Mouse (Mus musculus) fat pad, adult 2 months (tissue): Measurements from ENCODE around the gene Scrn2.

Experiments
- DNase-seq: peaks from one replicate; pipeline ENCODE4 v3.0.0-alpha.2; 2011; ENCODE audit warnings: low read depth, low spot score; ENCODE audit errors: extremely low read depth

Scrn2 gene

DNA sequence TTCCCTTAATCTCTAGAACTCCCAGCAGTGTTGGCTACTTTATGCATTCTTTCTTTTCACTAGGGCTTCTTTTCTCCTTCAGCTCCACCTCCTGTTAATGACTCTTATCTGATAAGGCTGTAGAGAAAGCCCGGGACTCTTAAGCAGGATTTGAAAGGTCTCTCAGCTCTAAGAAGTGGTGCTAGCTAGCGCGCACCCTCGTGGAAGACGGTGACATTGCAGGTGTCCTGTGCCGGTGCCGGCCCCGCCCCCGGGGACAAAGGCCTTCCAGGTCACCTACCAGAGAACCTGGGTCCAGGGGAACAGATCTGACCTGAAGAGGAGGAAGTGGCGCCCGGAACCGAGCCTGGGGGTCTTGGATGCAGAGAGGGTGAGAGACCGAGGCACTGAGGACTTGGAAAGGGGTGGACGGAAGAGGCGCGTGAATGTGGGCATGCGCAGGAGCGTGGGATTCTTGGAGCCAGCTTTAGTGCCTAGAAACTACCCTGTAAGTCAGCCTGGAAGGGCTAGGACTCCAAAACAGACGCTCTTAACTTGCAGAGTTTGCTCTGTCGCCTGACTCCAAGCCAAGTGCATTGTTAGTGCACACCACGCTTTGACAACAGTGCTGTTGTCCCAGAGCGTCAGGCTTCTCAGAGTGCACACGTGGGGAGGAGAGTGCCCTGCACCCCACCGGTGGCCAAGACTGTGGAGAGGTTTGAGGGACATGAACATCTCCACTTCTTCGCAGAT, at the start of gene Scrn2:
Gene Scrn2 (plus strand): TSS at position 253 of the 732 bp plus-strand sequence.
- no peak for DNase-seq

- DNase-seq: no peak
Measured at GRCm38 (mm10) chr11:96980021-96980420, 49.7 kb upstream of the Scrn2 start.

GRCm38 (mm10) chr11:96981461-96981860, 48.3 kb upstream of the Scrn2 start:
- DNase-seq: no peak

GRCm38 (mm10) chr11:96982355-96982754, 47.4 kb upstream of the Scrn2 start:
- no peak for DNase-seq

- DNase-seq: no peak
Measured at GRCm38 (mm10) chr11:96982859-96983258, 46.9 kb upstream of the Scrn2 start, which contains the start of gene Sp2. TSS of gene Sp2 (minus strand) at chr11:96982959.

DNA sequence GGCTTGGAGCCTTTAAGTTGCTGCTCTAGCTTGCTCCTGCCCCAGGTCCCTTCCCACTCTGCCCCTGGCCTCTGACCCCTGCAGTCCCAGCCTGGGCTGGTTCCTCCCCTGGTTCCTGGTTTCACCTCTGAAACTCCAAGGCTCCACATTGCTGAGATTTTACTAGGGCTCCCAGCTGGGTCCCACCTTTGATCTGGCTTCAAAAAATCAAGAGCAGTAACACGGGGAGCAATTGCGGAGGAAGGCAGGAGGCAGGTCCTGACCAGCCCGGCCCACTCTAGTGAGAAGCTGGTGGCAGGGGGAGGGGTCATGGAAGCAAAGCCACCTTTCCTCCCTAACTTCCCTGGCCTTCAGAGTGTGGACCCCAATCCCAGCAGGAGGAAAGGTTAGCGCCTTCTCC, 44.8 kb upstream of the Scrn2 start:
- DNase-seq: no peak

DNA sequence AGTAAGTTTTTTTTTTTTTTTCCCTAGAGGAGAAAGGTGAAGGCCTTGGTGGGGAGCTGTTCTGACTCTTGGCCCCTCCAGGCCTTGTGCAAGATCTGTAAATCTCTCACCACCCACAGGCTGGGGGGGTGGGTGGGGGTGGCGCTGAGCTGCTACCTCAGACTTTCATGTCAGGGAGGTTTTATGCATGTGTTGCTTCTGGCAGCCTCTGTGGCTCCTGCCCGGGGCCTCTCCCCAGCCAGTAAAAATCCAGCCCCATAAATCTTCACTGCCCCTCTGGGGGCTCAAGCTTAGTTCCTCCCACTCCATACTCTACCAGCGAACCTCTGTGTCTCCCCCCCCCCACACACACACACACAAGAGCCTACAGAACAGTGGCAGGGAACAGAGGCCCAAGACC, 43.3 kb upstream of the Scrn2 start:
- DNase-seq: no peak

GRCm38 (mm10) chr11:96987873-96988655, 41.7 kb upstream of the Scrn2 start:
- DNase-seq: no peak

- DNase-seq: no peak
Measured at GRCm38 (mm10) chr11:96991501-96991900, 38.2 kb upstream of the Scrn2 start.

- DNase-seq: no peak
Measured at GRCm38 (mm10) chr11:96992722-96993311, 36.9 kb upstream of the Scrn2 start.

DNA sequence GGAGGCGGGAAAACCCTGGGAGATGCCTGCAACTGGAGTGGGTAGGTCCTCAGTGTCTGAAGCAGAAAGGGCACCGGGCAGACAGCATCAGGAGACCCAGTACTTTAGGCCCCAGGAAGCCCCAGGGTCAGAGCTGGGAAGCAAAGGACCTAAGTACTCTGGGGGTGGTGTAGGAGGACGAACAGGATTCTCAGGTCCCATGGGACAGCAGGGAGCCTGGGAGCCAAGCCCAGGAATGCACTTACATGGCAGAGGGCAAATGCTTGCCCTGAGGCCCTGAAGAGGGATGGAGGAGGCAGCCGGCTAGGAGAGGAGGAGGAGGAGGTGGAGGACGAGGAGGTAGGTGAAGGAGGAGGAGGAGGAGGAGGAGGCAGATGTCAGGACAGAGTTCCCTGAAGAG, 34.7 kb upstream of the Scrn2 start:
- DNase-seq: no peak

DNA sequence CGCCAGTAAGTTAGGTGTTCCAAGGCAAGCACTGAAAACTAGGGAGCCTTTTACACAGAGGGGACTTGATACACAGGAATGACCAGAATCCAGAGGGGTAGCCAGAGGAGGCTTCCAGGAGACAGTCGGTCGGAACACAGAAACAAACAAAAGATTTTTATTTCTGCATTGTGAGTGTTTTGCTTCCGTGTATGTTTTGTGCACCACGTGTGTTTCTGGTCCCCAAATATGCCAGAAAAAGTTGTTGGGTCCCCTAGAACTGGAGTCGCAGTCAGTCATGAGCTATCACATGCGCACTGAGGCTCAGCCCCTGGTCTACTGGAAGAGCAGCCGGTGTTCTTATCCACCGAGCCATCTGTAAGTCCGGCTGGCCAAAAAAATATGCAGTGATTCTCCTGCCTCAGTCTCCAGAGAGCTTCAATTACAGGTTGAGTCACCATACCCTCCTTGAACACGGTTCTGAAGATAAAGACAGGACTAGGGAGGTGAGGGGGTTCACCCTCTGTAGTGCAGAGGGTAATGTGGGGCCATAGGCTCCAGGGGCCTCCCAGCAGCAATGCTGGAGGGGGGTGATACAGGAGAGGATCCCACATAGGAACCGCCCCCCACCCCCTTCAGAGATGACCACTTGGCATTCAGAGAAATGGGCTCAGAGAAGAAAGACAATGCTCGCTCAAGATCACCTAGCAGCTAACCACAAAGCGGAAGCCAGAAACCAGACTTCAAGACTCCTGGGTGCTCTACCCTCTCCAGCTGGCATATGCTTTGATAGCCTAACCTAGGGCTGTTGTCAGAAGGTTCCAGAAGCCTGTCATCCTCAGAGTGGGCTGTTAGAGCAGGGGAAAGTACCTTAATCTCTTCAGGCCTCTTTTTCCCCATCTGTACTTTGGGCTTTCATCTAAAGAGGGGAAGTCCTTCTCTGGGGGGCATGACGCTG, 33.6 kb upstream of the Scrn2 start:
- DNase-seq: no peak

GRCm38 (mm10) chr11:96996773-96997379, 32.9 kb upstream of the Scrn2 start:
- DNase-seq: no peak

DNA sequence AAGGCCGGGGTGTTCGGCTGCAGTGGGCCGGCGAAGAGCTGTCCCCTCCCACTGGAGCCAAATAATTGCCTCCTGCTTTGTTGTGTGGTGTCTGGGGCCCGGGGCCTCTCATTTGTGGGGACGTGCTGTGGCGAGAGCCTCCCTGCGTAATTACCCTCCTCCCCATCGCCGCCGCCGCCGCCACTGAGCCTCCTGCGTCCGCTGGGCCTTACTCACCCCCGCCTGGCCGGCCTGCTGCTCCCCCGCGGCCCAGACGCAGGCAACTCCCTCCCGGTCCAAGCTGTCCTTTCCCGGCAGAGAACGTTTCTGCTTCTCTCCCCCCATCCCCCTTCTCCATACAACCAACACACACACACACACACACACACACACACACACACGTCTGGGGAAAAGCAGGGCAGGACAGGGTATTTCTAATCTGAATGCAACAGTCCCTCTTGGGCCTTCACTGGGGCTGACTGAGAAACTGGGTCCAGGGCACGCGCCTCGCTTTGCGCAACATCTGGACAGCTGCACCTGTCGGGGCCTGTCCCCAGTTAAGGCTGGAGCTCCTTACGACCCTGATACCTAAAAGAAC, 32.3 kb upstream of the Scrn2 start:
- no peak for DNase-seq

DNA sequence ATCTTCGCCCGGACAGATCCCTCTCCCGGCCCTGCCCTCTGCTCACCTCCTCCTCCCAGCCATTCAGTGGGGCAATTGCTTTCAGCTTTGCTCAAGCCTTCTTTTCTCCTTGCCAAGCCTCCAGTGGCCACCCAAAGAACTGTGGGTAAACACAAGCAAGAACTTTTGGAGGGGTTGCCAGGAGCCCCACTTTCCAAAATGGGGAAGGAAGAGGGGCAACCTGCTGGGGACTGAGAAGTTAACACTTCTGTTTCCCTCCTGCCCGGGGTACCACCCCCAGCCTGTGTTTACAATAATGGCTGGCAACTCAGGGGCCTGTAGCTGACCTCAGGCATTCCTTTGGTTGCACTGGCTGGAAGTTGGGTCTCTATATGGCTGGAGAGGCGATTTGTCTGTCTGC, 26.6 kb upstream of the Scrn2 start:
- no peak for DNase-seq

- no peak for DNase-seq
Measured at GRCm38 (mm10) chr11:97007093-97007794, 22.5 kb upstream of the Scrn2 start.

DNA sequence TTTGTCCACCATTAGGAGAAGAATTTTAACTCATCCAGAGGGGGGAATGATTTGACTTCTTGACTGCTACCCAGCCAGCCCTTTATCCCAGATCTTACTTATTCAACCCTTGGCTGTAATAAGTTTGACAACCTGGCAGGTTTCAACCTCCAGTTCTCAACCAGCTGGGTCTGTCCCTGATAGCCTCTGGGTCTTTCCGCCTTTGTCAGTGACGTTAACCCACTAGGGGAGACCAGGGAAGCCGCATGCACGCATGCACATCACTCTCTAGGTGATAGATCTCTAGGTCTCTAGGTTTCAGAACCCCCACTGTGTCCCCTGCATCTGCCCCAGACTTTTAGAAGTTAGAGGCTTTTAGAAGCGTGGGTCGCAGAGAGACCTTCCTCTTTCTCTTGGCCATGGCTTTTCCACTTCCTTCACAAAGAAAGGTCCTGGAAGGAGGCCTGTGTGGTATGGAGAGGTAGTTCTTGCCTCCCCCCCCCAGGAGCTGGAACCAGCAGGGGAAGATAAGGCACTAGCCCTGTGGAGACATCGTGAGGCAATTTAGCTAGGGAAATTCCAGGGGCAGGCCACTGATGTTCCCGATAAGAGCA, 20.4 kb upstream of the Scrn2 start:
- no peak for DNase-seq

DNA sequence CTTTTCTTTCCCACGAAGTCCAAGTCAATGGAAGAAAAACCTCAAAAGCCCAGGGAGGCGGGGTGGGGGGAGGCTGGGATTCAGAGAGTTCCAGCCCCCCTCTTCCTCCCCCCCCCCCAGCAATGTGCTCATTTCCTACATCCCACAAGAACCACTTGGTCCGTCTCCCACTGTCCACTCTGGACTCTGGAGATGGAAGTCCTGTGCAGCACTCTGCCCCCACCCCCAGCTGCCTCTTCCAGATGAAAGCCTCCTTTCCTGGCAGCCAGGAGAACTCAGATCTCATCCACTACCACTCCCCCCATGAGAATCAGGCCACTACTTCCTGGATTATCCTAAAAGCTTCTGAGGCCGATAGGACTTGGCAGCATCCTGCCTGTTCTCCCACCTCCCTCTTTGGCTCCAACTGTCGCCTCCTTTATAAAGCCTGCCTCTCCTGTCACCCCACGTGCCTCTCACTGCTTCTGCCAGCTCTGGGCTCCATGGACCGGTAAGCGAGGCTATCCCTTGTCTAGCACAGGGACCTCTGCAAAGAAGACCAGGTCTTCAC, 16.5 kb upstream of the Scrn2 start, which contains the start of gene Sp6:
Gene Sp6 (plus strand): TSS at position 274 of the 550 bp plus-strand sequence.
- DNase-seq: no peak
